Mouse (Mus musculus) embryo, embryonic 11.5 days (tissue): ENCODE measurements around the gene Cdc42ep2.

ENCODE experiments used
- DNase-seq: peaks from one replicate; pipeline ENCODE4 v3.0.0-alpha.2; 2012; ENCODE audit warnings: low read depth, low spot score

Cdc42ep2 gene

GRCm38 (mm10) chr19:5924713-5925093, at the start of gene Cdc42ep2:
Gene Cdc42ep2 (minus strand): TSS chr19:5924816.
- DNase-seq: peak; percentile 87

GRCm38 (mm10) chr19:5967664-5968063, 43.0 kb upstream of the Cdc42ep2 start:
- DNase-seq: no peak

- no peak for DNase-seq
These were observed 42.2 kb upstream of the Cdc42ep2 start for GRCm38 (mm10) chr19:5966786-5967185.

GRCm38 (mm10) chr19:5965910-5966309, 41.3 kb upstream of the Cdc42ep2 start:
- no peak for DNase-seq

- DNase-seq: peak; percentile 70
These were observed 40.7 kb upstream of the Cdc42ep2 start for GRCm38 (mm10) chr19:5965280-5965679.

GRCm38 (mm10) chr19:5964804-5965203, 40.2 kb upstream of the Cdc42ep2 start:
- no peak for DNase-seq

- DNase-seq: peak; percentile 84
These were observed 39.4 kb upstream of the Cdc42ep2 start, which contains the start of gene Pola2 for GRCm38 (mm10) chr19:5963883-5964562. Gene Pola2 (minus strand): TSS chr19:5964202.

GRCm38 (mm10) chr19:5962651-5963050, 38.0 kb upstream of the Cdc42ep2 start:
- no peak for DNase-seq

- DNase-seq: no peak
These were observed 32.8 kb upstream of the Cdc42ep2 start for GRCm38 (mm10) chr19:5957371-5957770.

GRCm38 (mm10) chr19:5956685-5957084, 32.1 kb upstream of the Cdc42ep2 start:
- DNase-seq: peak; percentile 64

GRCm38 (mm10) chr19:5955704-5956670, 31.4 kb upstream of the Cdc42ep2 start:
- DNase-seq: no peak

- DNase-seq: no peak
These were observed 30.3 kb upstream of the Cdc42ep2 start for GRCm38 (mm10) chr19:5954936-5955335.

GRCm38 (mm10) chr19:5954031-5954710, 29.6 kb upstream of the Cdc42ep2 start:
- DNase-seq: no peak

GRCm38 (mm10) chr19:5953201-5953770, 28.7 kb upstream of the Cdc42ep2 start:
- DNase-seq: no peak

- DNase-seq: no peak
These were observed 27.6 kb upstream of the Cdc42ep2 start for GRCm38 (mm10) chr19:5952071-5952691.

- no peak for DNase-seq
These were observed 27.0 kb upstream of the Cdc42ep2 start for GRCm38 (mm10) chr19:5951631-5952030.

GRCm38 (mm10) chr19:5950218-5950617, 25.6 kb upstream of the Cdc42ep2 start:
- DNase-seq: no peak

GRCm38 (mm10) chr19:5945891-5946290, 21.3 kb upstream of the Cdc42ep2 start:
- no peak for DNase-seq

GRCm38 (mm10) chr19:5945027-5945426, 20.4 kb upstream of the Cdc42ep2 start:
- no peak for DNase-seq

GRCm38 (mm10) chr19:5944145-5944544, 19.5 kb upstream of the Cdc42ep2 start:
- no peak for DNase-seq

GRCm38 (mm10) chr19:5943404-5943803, 18.8 kb upstream of the Cdc42ep2 start:
- no peak for DNase-seq
